Mouse (Mus musculus) neural tube, embryonic 12.5 days (tissue): ENCODE results near the gene Hypk. TPM values are rescaled to one million over a fixed set of nuclear protein-coding genes. Genes with fewer than 3 reads are reported as not detected.

Experiments
- microRNA-seq: library from miRNA; unstranded; fragments of <30 nt; microRNA quantifications from one replicate; pipeline ENCODE4, GENCODE M21; 2017
- polyA plus RNA-seq: library from polyadenylated mRNA; unstranded; fragments of >200 nt; fragmentation: Nextera tagmentation; extraction: Ambion mirVana; gene quantifications from 2 replicates; pipeline ENCODE4 v1.2.1, GENCODE M21; 2016

Gene Hypk
- polyA plus RNA-seq, 1 experiment from 2014 or later: 97.6 TPM

Small RNA genes lying within 50 kb of the gene (microRNA-seq; reads per million reads assigned to microRNA genes)
- not detected for gene Gm22953

Other genes with a start within 250 kb of the Hypk start
- gene Trp53bp1, start 181.9 kb upstream of the Hypk start, polyA plus RNA-seq: 177 and 178 TPM in 2 replicates
- gene Map1a, start 163.7 kb upstream of the Hypk start, polyA plus RNA-seq: 10.3 and 12.6 TPM in 2 replicates
- gene Ppip5k1, start 97.9 kb upstream of the Hypk start, polyA plus RNA-seq: 13.0 and 13.1 TPM in 2 replicates
- 19.6 and 19.7 TPM in 2 replicates for gene Ckmt1, start 95.6 kb upstream of the Hypk start, polyA plus RNA-seq
- not detected in 2 replicates for gene Strc, start 66.1 kb upstream of the Hypk start, polyA plus RNA-seq
- gene Pdia3, start 39.5 kb upstream of the Hypk start, polyA plus RNA-seq: 497 and 518 TPM in 2 replicates
- 4.1 and 4.5 TPM in 2 replicates for gene Catsper2, start 39.5 kb upstream of the Hypk start, polyA plus RNA-seq
- 2.4 and 2.5 TPM in 2 replicates for gene Ell3, start 9.0 kb upstream of the Hypk start, polyA plus RNA-seq
- 470 and 490 TPM in 2 replicates for gene Serf2, start 4.1 kb upstream of the Hypk start, polyA plus RNA-seq
- gene Serinc4, start 3.5 kb downstream of the Hypk start, polyA plus RNA-seq: 0.46 and 0.79 TPM in 2 replicates
- 74.2 and 77.8 TPM in 2 replicates for gene Mfap1b, start 20.8 kb downstream of the Hypk start, polyA plus RNA-seq
- 32.0 and 35.3 TPM in 2 replicates for gene Mfap1a, start 53.4 kb downstream of the Hypk start, polyA plus RNA-seq
- gene Wdr76, start 53.4 kb downstream of the Hypk start, polyA plus RNA-seq: 8.1 and 8.5 TPM in 2 replicates